Mouse (Mus musculus) heart, embryonic 11.5 days (tissue): ENCODE data around the gene Dennd2c. TPM values are rescaled to one million over a fixed set of nuclear protein-coding genes. Genes with fewer than 3 reads are reported as not detected.
"Not testable (repeated sequence)": the region's sequence is repeated elsewhere in the genome, so short reads cannot be mapped to it uniquely, and the experiment has no call there.

ENCODE experiments used
- ATAC-seq: fragments of 200-750 bp; cut with Nextera tagmentation; replicated peaks from 2 replicates; pipeline ENCODE4 v1.8.0; 2017; ENCODE audit warnings: moderate library complexity; ENCODE audit not compliant: insufficient number of reproducible peaks, low FRiP score, low TSS enrichment
- H3K27ac ChIP-seq: fragments of 300-500 bp; sonication (generic); 2 replicates; pipeline ENCODE4 v1.5.1; 2014; ENCODE audit warnings: mild to moderate bottlenecking, low read depth, low read length
- H3K27me3 ChIP-seq: fragments of 300-500 bp; sonication (generic); 2 replicates; pipeline ENCODE4 v1.6.1; 2014; ENCODE audit warnings: mild to moderate bottlenecking, low read length, mixed read lengths; ENCODE audit not compliant: control insufficient read depth, insufficient read depth
- H3K36me3 ChIP-seq: fragments of 300-500 bp; sonication (generic); 2 replicates; pipeline ENCODE4 v1.6.1; 2014; ENCODE audit warnings: mild to moderate bottlenecking, low read length, moderate library complexity, mixed read lengths; ENCODE audit not compliant: control insufficient read depth, insufficient read depth
- H3K4me1 ChIP-seq: fragments of 300-500 bp; sonication (generic); 2 replicates; pipeline ENCODE4 v1.6.1; 2014; ENCODE audit warnings: low read length; ENCODE audit not compliant: control insufficient read depth, insufficient read depth
- H3K4me2 ChIP-seq: fragments of 300-500 bp; sonication (generic); 2 replicates; pipeline ENCODE4 v1.6.1; 2014; ENCODE audit warnings: mild to moderate bottlenecking, moderate library complexity
- H3K4me3 ChIP-seq: fragments of 300-500 bp; sonication (generic); 2 replicates; pipeline ENCODE4 v1.5.1; 2014; ENCODE audit warnings: low read depth, low read length
- H3K9ac ChIP-seq: fragments of 300-500 bp; sonication (generic); 2 replicates; pipeline ENCODE4 v1.6.1; 2014; ENCODE audit warnings: mild to moderate bottlenecking, low read depth, low read length, moderate library complexity
- H3K9me3 ChIP-seq: fragments of 300-500 bp; sonication (generic); replicated peaks from 2 replicates; pipeline ENCODE4 v1.6.1; 2016; ENCODE audit warnings: low read length; ENCODE audit not compliant: control insufficient read depth
- WGBS: fragments of 180-500 bp; shearing (Covaris S2); extraction: QIAGEN DNeasy Blood & Tissue Kit; methylation state at CpG from one replicate; pipeline ENCODE4 v1.1.7; 2014; ENCODE audit not compliant: insufficient replicate concordance; 5-methylcytosine and 5-hydroxymethylcytosine counted together
- polyA plus RNA-seq: library from polyadenylated mRNA; unstranded; fragments of >200 nt; fragmentation: Nextera tagmentation; extraction: Ambion mirVana; gene quantifications from 2 replicates; pipeline ENCODE4 v1.2.1, GENCODE M21; 2014

Gene Dennd2c
- polyA plus RNA-seq, 1 experiment from 2014 or later: 5.0 TPM

GRCm38 (mm10) chr3:103169771-103170170 lies 67.4 kb downstream of the Dennd2c start:
- no peak for ATAC-seq
- no peak overlapping the region for H3K27ac ChIP-seq
- peaks cover 5% of the 10 kb centered on the region; the same call in 1 of the 2 replicates for H3K36me3 ChIP-seq
- H3K4me1 ChIP-seq: peaks cover 7% of the 10 kb centered on the region
- no peaks in the 10 kb centered on the region for H3K27me3 ChIP-seq
- no peak overlapping the region for H3K9ac ChIP-seq
- 12% methylated on average over 4 of the region's 4 CpGs for WGBS
- no peak overlapping the region for H3K4me2 ChIP-seq
- H3K4me3 ChIP-seq: no peak overlapping the region
- no peaks in the 10 kb centered on the region for H3K9me3 ChIP-seq

GRCm38 (mm10) chr3:103171505-103172267 lies 69.3 kb downstream of the Dennd2c start, which contains the start of gene Bcas2:
Gene Bcas2 (plus strand): TSS chr3:103171655.
- WGBS: under 1% methylated on average over 56 of the region's 56 CpGs
- Histone ChIP-seq H3K27me3 (no peaks in the 10 kb centered on the region), H3K36me3 (peaks cover 9% of the 10 kb centered on the region), H3K4me2 (peak within 1 kb of the TSS; percentile 86), H3K9me3 (no peaks in the 10 kb centered on the region), H3K9ac (peak within 1 kb of the TSS; percentile 93), H3K4me1 (peaks cover 7% of the 10 kb centered on the region), H3K4me3 (peak within 1 kb of the TSS; percentile 91), H3K27ac (peak within 1 kb of the TSS; percentile 65; the same call in 1 of the 2 replicates)
- peak; percentile 94 for ATAC-seq

DNA sequence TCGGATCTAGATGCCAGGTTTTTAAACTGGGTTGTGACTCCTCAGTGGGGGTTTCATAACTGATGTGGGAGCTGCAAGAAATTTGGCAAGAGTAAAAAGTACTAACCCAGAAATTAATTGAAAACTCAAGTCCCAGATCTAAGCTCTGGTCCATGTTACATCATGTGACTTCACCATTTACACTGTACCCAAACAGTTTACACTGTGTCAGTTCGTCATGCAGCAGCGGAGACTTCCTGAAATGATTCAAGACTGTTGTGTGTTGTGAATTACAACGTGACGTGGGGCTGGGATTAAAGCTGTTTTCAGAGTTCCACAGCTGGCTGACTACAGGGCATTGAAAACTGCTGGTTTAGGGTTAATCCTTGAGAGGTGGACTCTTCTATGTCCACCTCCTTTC lies 70.2 kb downstream of the Dennd2c start:
- Histone ChIP-seq H3K27me3 (no peaks in the 10 kb centered on the region), H3K4me3 (peak overlapping the region; percentile 91), H3K9me3 (no peaks in the 10 kb centered on the region), H3K4me2 (peak overlapping the region; percentile 86), H3K36me3 (peaks cover 12% of the 10 kb centered on the region), H3K4me1 (peaks cover 7% of the 10 kb centered on the region), H3K27ac (no peak overlapping the region), H3K9ac (peak overlapping the region; percentile 93)
- no peak for ATAC-seq
- WGBS: 52% methylated on average over 5 of the region's 5 CpGs

GRCm38 (mm10) chr3:103176740-103177139 lies 74.3 kb downstream of the Dennd2c start:
- WGBS: 69% methylated on average over 4 of the region's 4 CpGs
- H3K9ac ChIP-seq: no peak overlapping the region
- H3K27ac ChIP-seq: no peak overlapping the region
- no peaks in the 10 kb centered on the region for H3K27me3 ChIP-seq
- H3K4me1 ChIP-seq: peaks cover 7% of the 10 kb centered on the region
- H3K4me2 ChIP-seq: no peak overlapping the region
- ATAC-seq: no peak; the same call in 1 of the 2 replicates
- no peaks in the 10 kb centered on the region for H3K9me3 ChIP-seq
- H3K4me3 ChIP-seq: no peak overlapping the region
- H3K36me3 ChIP-seq: peaks cover 24% of the 10 kb centered on the region

DNA sequence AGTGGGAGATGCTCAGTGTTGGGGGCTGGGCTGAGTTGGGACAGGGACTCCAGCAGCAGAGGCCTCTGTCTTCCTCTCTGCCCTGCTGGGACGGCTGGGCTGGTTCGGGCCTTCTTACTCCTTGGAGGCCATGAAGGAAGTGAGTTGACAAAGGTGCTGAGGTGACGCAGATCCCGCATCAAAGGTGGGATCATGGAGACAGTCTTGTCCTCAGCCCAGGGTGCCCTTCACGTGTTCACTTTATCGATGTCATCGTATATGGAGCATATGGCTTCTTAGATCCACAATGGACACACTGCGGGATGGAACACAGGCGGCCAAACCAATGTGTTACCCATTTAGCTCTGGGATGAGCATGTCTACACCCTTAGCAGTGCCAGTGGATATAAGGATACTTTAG lies 77.1 kb downstream of the Dennd2c start:
- Histone ChIP-seq H3K4me3 (no peak overlapping the region), H3K4me1 (no peaks in the 10 kb centered on the region), H3K27ac (no peak overlapping the region), H3K4me2 (no peak overlapping the region), H3K9ac (no peak overlapping the region), H3K27me3 (no peaks in the 10 kb centered on the region), H3K36me3 (peaks cover 21% of the 10 kb centered on the region), H3K9me3 (no peaks in the 10 kb centered on the region)
- no peak for ATAC-seq
- 93% methylated on average over 9 of the region's 9 CpGs for WGBS

DNA sequence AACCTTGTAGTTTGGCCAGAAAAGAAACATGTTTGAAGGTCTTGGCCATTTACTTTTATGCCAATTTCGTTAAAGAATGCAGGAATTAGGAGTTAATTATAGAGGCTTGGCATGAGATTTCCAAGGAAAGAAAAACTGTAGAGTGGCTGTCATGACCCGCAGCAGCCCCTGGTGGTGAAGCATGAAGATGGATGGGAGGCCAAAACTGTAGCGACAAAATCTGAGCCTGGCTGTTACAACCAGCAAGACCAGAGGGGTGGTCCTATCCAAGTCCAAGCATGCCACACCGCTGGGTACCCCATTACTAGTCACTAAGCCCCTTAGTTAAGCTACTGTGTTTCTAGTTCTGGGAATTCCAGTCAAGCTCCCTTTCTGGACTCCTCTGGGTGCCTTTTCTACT lies 78.8 kb downstream of the Dennd2c start:
- 46% methylated on average over 4 of the region's 4 CpGs for WGBS
- H3K9me3 ChIP-seq: no peaks in the 10 kb centered on the region
- ATAC-seq: no peak
- H3K4me2 ChIP-seq: no peak overlapping the region
- H3K27me3 ChIP-seq: no peaks in the 10 kb centered on the region
- no peak overlapping the region for H3K27ac ChIP-seq
- H3K9ac ChIP-seq: no peak overlapping the region
- peaks cover 16% of the 10 kb centered on the region for H3K36me3 ChIP-seq
- no peak overlapping the region for H3K4me3 ChIP-seq
- no peaks in the 10 kb centered on the region for H3K4me1 ChIP-seq

- no peak overlapping the region for H3K27ac ChIP-seq
- no peaks in the 10 kb centered on the region for H3K4me1 ChIP-seq
- H3K27me3 ChIP-seq: no peaks in the 10 kb centered on the region
- H3K4me3 ChIP-seq: no peak overlapping the region
- WGBS: 73% methylated on average over 14 of the region's 14 CpGs
- H3K4me2 ChIP-seq: no peak overlapping the region
- no peak for ATAC-seq
- H3K36me3 ChIP-seq: peaks cover 10% of the 10 kb centered on the region
- no peaks in the 10 kb centered on the region for H3K9me3 ChIP-seq
- no peak overlapping the region for H3K9ac ChIP-seq
These were observed 80.4 kb downstream of the Dennd2c start for GRCm38 (mm10) chr3:103182821-103183220.

DNA sequence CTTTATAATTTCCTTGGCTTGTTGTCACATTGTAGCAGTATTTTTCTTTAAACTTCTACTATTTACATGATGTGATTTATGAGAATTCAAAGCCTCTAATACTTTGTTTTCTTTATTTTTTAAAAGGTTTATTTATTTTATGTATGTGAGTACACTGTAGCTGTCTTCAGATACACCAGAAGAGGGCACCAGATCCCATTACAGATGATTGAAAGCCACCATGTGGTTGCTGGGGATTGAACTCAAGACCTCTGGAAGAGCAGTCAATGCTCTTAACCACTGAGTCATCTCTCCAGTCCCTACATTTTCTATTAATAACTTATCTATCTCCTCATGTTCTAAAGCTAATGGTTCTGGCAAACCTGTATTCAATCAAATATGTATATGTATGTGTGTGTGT lies 82.1 kb downstream of the Dennd2c start:
- H3K4me1 ChIP-seq, H3K4me3 ChIP-seq, H3K4me2 ChIP-seq, H3K36me3 ChIP-seq, H3K9me3 ChIP-seq, ATAC-seq, H3K27me3 ChIP-seq, H3K27ac ChIP-seq, H3K9ac ChIP-seq: not testable (repeated sequence)

DNA sequence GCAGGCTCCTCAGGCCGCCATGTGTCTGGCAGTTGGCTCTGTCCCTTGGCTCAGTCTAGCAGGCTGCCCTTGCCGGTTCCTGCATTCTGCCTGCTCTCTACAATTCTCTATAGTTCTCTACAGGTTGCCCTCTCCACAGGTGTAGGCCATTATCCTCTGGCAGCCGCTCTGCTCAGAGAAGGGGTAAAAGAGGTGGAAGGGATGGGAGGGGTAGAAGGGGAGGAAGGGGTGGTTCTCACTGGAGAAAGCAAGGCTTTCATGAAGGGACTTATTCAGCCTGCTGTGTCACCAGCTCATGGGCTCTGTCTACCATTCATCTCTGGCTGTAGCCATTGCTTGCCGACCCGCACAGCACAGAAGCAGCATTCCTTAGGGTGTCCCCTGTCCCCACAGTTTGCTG lies 86.0 kb downstream of the Dennd2c start:
- no peak overlapping the region for H3K27ac ChIP-seq
- ATAC-seq: no peak
- 67% methylated on average over 5 of the region's 5 CpGs for WGBS

More for the DNA sequence above, 86.0 kb downstream of the Dennd2c start:
- H3K4me3 ChIP-seq: no peak overlapping the region
- no peaks in the 10 kb centered on the region for H3K36me3 ChIP-seq
- peaks cover 5% of the 10 kb centered on the region; the same call in 1 of the 2 replicates for H3K9me3 ChIP-seq
- no peak overlapping the region for H3K4me2 ChIP-seq
- H3K27me3 ChIP-seq: no peaks in the 10 kb centered on the region
- no peaks in the 10 kb centered on the region for H3K4me1 ChIP-seq
- H3K9ac ChIP-seq: no peak overlapping the region
